Mouse (Mus musculus) midbrain, embryonic 12.5 days (tissue): Measurements from ENCODE around the gene Gm20807. TPM values are rescaled to one million over a fixed set of nuclear protein-coding genes. Genes with fewer than 3 reads are reported as not detected.
"Not testable (repeated sequence)": the region's sequence is repeated elsewhere in the genome, so short reads cannot be mapped to it uniquely, and the experiment has no call there.

ENCODE experiments used
- ATAC-seq: fragments of 200-750 bp; cut with Nextera tagmentation; 2 replicates; pipeline ENCODE4 v1.8.0; 2017; ENCODE audit warnings: low read depth, moderate TSS enrichment, moderate library complexity; ENCODE audit not compliant: low FRiP score
- H3K27ac ChIP-seq: fragments of 300-500 bp; sonication (generic); replicated peaks from 2 replicates; pipeline ENCODE4 v1.5.1; 2016; ENCODE audit warnings: mild to moderate bottlenecking
- H3K27me3 ChIP-seq: fragments of 300-500 bp; sonication (generic); 2 replicates; pipeline ENCODE4 v1.6.1; 2016; ENCODE audit warnings: mild to moderate bottlenecking
- H3K36me3 ChIP-seq: fragments of 300-500 bp; sonication (generic); 2 replicates; pipeline ENCODE4 v1.6.1; 2016
- H3K4me1 ChIP-seq: fragments of 300-500 bp; sonication (generic); 2 replicates; pipeline ENCODE4 v1.6.1; 2016
- H3K4me2 ChIP-seq: fragments of 300-500 bp; sonication (generic); replicated peaks from 2 replicates; pipeline ENCODE4 v1.6.1; 2016; ENCODE audit warnings: mild to moderate bottlenecking, moderate library complexity
- H3K4me3 ChIP-seq: fragments of 300-500 bp; sonication (generic); 2 replicates; pipeline ENCODE4 v1.5.1; 2016; ENCODE audit warnings: mild to moderate bottlenecking
- H3K9ac ChIP-seq: fragments of 300-500 bp; sonication (generic); replicated peaks from 2 replicates; pipeline ENCODE4 v1.6.1; 2016; ENCODE audit warnings: mild to moderate bottlenecking, moderate library complexity
- H3K9me3 ChIP-seq: fragments of 300-500 bp; sonication (generic); 2 replicates; pipeline ENCODE4 v1.6.1; 2016; ENCODE audit warnings: mild to moderate bottlenecking
- polyA plus RNA-seq: library from polyadenylated mRNA; unstranded; fragments of >200 nt; fragmentation: Nextera tagmentation; extraction: Ambion mirVana; gene quantifications from 2 replicates; pipeline ENCODE4 v1.2.1, GENCODE M21; 2016

The Gm20807 gene
- not detected in 2 replicates for polyA plus RNA-seq

DNA sequence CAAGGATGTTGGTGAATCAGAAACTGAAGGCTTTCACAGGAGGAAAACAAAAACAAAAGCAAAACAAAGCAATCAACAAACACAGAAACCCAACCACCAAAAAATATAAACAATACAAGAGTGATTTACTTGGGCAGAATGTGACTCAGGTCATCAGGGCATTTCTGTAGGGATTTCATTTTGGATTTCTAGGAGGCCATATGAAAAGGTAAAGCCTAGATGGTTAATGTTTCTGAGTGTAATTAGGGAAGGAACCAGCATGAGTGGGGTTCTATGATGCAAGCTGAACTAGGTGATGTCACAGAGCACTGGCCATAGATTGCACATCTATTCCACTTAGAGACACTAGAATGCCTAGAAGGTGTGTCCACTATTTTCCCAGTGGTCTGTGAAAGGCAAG is at the start of gene Gm20807:
TSS of gene Gm20807 (plus strand) at position 301 of the 400 bp plus-strand sequence.
- not testable (repeated sequence) for H3K27me3 ChIP-seq, H3K4me2 ChIP-seq, ATAC-seq

More for the DNA sequence above, at the start of gene Gm20807:
- not testable (repeated sequence) for H3K36me3 ChIP-seq, H3K4me3 ChIP-seq, H3K9ac ChIP-seq, H3K4me1 ChIP-seq, H3K9me3 ChIP-seq, H3K27ac ChIP-seq

Other genes with a start within 250 kb of the Gm20807 start
- not detected in 2 replicates for gene Gm21891, start 90.6 kb downstream of the Gm20807 start, polyA plus RNA-seq
- gene Gm21425, start 119.1 kb downstream of the Gm20807 start, polyA plus RNA-seq, result not detected in 2 replicates
- gene Gm21828, start 181.0 kb downstream of the Gm20807 start, polyA plus RNA-seq, result not detected in 2 replicates
- gene Gm21440, start 209.5 kb downstream of the Gm20807 start, polyA plus RNA-seq, result not detected in 2 replicates
- not detected in 2 replicates for gene Gm21454, start 209.6 kb downstream of the Gm20807 start, polyA plus RNA-seq